Mouse (Mus musculus) inflammation-experienced regulatory T-cells (primary cell): ENCODE measurements around the gene Drd1. TPM values are rescaled to one million over a fixed set of nuclear protein-coding genes. Genes with fewer than 3 reads are reported as not detected.

ENCODE experiments used
- polyA plus RNA-seq, 2 experiments: library from polyadenylated mRNA; unstranded; fragments of 100-300 nt; shearing (Covaris generic); gene quantifications; one replicate each; pipeline ENCODE4 v1.2.1; 2017

Gene Drd1
- polyA plus RNA-seq: under 1 TPM in 1 of 2 experiments, not detected in 1; 0.05 TPM

DNA sequence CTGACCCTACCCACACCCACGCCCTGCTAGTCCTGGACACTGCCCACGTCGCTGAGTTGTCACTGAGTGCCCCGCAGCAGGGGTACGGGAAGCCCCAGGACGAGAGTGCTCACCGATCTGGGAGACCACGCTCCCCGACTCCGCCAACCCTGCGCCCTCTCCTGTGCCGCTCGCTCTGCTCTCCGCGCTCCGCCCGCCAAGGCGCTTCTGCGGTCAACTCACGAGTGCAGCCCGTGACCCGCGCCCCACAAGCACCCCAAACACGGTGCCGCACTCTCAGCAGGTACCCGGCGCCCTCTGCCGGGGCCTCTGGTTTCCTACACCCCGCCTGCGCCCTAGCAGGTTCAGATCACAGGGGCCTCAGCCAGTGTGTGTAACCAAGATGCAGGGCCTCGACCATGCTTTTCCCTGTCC lies at the start of gene Drd1:
TSS of gene Drd1 (minus strand) at position 258 of the 414 bp plus-strand sequence.

GRCm38 (mm10) chr13:54071606-54072331 lies 16.3 kb upstream of the Drd1 start, which contains the start of gene Sfxn1:
Gene Sfxn1, plus strand, starts transcription at chr13:54071869.

Other genes with a start within 250 kb of the Drd1 start
- 10 to 100 TPM; 48.3 to 54.9 TPM for gene Sfxn1, start 16.2 kb upstream of the Drd1 start, polyA plus RNA-seq
- gene Hrh2, start 136.4 kb upstream of the Drd1 start, polyA plus RNA-seq: 10 to 100 TPM; 10.8 to 11.9 TPM